Mouse (Mus musculus): ENCODE data around the gene Kcnn1. TPM values are rescaled to one million over a fixed set of nuclear protein-coding genes. Genes with fewer than 3 reads are reported as not detected.
A peak's percentile ranks its signal among the peaks of the same experiment; 100 is the strongest.

Kcnn1 gene
- polyA plus RNA-seq, 1 experiment, result 22.1 TPM

DNA sequence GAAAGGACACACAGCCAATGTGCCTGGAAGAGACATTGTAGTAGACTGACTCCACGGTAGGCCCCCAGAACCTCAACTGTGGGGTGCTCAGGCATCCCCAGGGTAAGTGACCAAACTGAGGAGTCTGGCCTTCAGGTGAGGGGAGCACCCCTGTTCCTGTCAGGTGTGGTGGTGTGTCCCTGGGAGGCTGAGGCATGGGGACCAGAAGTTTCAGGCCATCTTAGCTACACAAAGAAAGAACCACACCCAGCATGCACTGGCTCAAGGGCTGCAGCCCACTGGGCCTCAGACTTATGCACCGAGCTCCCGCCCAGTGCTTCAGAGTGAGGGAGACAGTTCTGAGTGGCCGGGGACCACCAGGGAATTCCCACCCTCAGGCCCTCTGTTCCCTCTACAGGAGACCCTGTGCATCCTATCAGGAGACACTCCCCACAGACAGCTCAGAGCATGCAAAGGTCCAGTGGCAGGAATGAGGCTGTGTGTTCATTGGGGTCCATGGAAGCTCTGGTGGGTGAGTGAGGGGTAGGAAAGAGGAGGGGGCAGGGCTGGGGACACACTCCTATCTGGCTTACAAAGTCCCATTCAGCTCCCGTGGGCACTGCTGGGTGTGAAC, 8.2 kb upstream of the Kcnn1 start:
- TF ChIP-seq POLR2A (IDR thresholded peaks at IDR 0.05; ENCODE audit: borderline replicate concordance, insufficient read depth, low read length), result no peak
- TF ChIP-seq CTCF (IDR thresholded peaks at IDR 0.05; ENCODE audit: borderline replicate concordance, insufficient read depth, low read depth, low read length), result no peak
- 83% methylated on average over 5 of the region's 5 CpGs for WGBS

DNA sequence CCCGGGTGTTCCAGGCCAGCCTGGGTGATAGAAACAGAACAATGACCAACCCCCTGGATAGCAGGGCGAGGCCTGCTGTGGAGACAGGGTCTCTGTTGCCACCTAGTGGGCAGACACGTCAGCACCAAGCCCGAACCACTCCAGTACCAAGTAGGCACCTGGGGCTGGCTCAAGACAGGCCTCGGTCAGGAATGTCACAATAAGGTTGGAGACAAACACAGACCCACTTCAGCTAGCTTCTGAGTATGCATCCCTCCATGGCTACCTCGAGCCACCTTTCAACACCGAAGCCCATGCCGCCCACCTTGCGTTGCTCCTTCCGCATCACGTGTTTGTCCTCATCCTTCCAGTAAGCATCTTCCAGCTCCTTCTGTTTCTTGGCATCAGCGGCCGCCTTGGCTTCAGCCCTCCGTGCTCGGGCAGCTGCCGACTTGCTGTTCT, 6.6 kb upstream of the Kcnn1 start:
- Histone ChIP-seq H3K4me1 (ENCODE audit: control insufficient read depth, insufficient read depth, low read length) (peaks cover 10% of the 10 kb centered on the region), H3K27me3 (ENCODE audit: control insufficient read depth, insufficient read depth, low read length) (no peaks in the 10 kb centered on the region)
- 12% methylated on average over 16 of the region's 16 CpGs for WGBS

More for the DNA sequence above, 8.2 kb upstream of the Kcnn1 start:
- Histone ChIP-seq H3K27me3 (ENCODE audit: control insufficient read depth, insufficient read depth, low read length) (no peaks in the 10 kb centered on the region), H3K27ac (ENCODE audit: insufficient read depth, low read length) (no peak overlapping the region), H3K4me3 (replicated peaks; ENCODE audit: insufficient read depth, low read depth, low read length) (no peak overlapping the region), H3K4me1 (ENCODE audit: control insufficient read depth, insufficient read depth, low read length) (peaks cover 6% of the 10 kb centered on the region; the same call in 1 of the 2 replicates)
- no peak for DNase-seq

GRCm38 (mm10) chr8:70869199-70869571, 6.1 kb upstream of the Kcnn1 start:
- H3K4me3 ChIP-seq (replicated peaks; ENCODE audit: insufficient read depth, low read depth, low read length), result no peak overlapping the region
- DNase-seq, result no peak
- H3K27me3 ChIP-seq (ENCODE audit: control insufficient read depth, insufficient read depth, low read length), result no peaks in the 10 kb centered on the region
- no peak overlapping the region for H3K27ac ChIP-seq (ENCODE audit: insufficient read depth, low read length)
- TF ChIP-seq CTCF (IDR thresholded peaks at IDR 0.05; ENCODE audit: borderline replicate concordance, insufficient read depth, low read depth, low read length) (no peak), POLR2A (IDR thresholded peaks at IDR 0.05; ENCODE audit: borderline replicate concordance, insufficient read depth, low read length) (no peak)
- H3K4me1 ChIP-seq (ENCODE audit: control insufficient read depth, insufficient read depth, low read length), result peaks cover 11% of the 10 kb centered on the region
- 60% methylated on average over 5 of the region's 5 CpGs for WGBS

More for the DNA sequence above, 6.6 kb upstream of the Kcnn1 start:
- peak; percentile 90 for TF ChIP-seq CTCF (IDR thresholded peaks at IDR 0.05; ENCODE audit: borderline replicate concordance, insufficient read depth, low read depth, low read length)
- no peak for TF ChIP-seq POLR2A (IDR thresholded peaks at IDR 0.05; ENCODE audit: borderline replicate concordance, insufficient read depth, low read length)
- peak; percentile 67 to 72 for DNase-seq
- H3K4me3 ChIP-seq (replicated peaks; ENCODE audit: insufficient read depth, low read depth, low read length), result no peak overlapping the region
- no peak overlapping the region for H3K27ac ChIP-seq (ENCODE audit: insufficient read depth, low read length)

DNA sequence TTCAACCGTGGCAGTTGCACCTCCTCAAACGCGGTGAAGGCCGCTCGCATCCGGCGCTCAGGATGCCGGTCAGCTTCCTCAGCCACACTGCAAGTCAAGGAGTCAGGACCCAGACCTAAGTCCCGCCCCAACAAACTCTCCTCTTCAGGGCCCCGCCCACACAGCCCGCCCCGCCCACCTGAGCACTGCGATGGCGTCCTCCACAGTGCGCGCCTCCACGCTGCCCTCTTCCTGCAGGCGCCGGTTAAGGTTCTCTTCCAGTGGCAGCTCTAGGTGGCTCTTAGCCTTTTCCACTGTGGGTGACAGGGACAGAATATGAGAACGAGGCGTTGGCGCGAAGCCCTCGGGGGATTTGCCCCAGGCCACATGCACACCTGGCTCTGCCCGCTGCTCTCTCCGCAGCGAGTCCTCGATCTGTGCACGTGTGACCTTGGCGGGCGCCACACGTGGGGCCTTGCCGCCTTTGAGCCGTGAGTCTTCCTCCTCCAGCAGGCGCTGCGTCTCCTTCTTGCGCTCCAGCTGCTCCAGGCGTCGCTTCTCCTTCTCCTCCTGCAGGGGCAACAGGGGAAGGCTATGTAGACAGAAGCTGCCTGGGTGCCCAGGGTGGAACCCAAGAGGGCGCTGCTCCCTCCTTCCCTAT, 5.6 kb upstream of the Kcnn1 start:
- H3K4me3 ChIP-seq (replicated peaks; ENCODE audit: insufficient read depth, low read depth, low read length), result no peak overlapping the region
- WGBS, result 46% methylated on average over 40 of the region's 40 CpGs
- H3K27ac ChIP-seq (ENCODE audit: insufficient read depth, low read length), result no peak overlapping the region
- peaks cover 11% of the 10 kb centered on the region for H3K4me1 ChIP-seq (ENCODE audit: control insufficient read depth, insufficient read depth, low read length)
- no peak for DNase-seq
- no peaks in the 10 kb centered on the region for H3K27me3 ChIP-seq (ENCODE audit: control insufficient read depth, insufficient read depth, low read length)
- TF ChIP-seq POLR2A (IDR thresholded peaks at IDR 0.05; ENCODE audit: borderline replicate concordance, insufficient read depth, low read length) (no peak), CTCF (IDR thresholded peaks at IDR 0.05; ENCODE audit: borderline replicate concordance, insufficient read depth, low read depth, low read length) (no peak)

GRCm38 (mm10) chr8:70866566-70866965, 3.5 kb upstream of the Kcnn1 start:
- no peak for DNase-seq
- no peak overlapping the region for H3K27ac ChIP-seq (ENCODE audit: insufficient read depth, low read length)
- WGBS, result 87% methylated on average over 7 of the region's 7 CpGs
- H3K4me1 ChIP-seq (ENCODE audit: control insufficient read depth, insufficient read depth, low read length), result peaks cover 18% of the 10 kb centered on the region
- peaks cover 1% of the 10 kb centered on the region; the same call in 1 of the 2 replicates for H3K27me3 ChIP-seq (ENCODE audit: control insufficient read depth, insufficient read depth, low read length)
- no peak overlapping the region for H3K4me3 ChIP-seq (replicated peaks; ENCODE audit: insufficient read depth, low read depth, low read length)
- TF ChIP-seq CTCF (IDR thresholded peaks at IDR 0.05; ENCODE audit: borderline replicate concordance, insufficient read depth, low read depth, low read length) (no peak), POLR2A (IDR thresholded peaks at IDR 0.05; ENCODE audit: borderline replicate concordance, insufficient read depth, low read length) (no peak)

- H3K27me3 ChIP-seq (ENCODE audit: control insufficient read depth, insufficient read depth, low read length), result peaks cover 1% of the 10 kb centered on the region; the same call in 1 of the 2 replicates
- WGBS, result 8% methylated on average over 12 of the region's 12 CpGs
- peaks cover 18% of the 10 kb centered on the region for H3K4me1 ChIP-seq (ENCODE audit: control insufficient read depth, insufficient read depth, low read length)
- no peak for DNase-seq
- peak overlapping the region; percentile 71 for H3K4me3 ChIP-seq (replicated peaks; ENCODE audit: insufficient read depth, low read depth, low read length)
- TF ChIP-seq CTCF (IDR thresholded peaks at IDR 0.05; ENCODE audit: borderline replicate concordance, insufficient read depth, low read depth, low read length) (no peak), POLR2A (IDR thresholded peaks at IDR 0.05; ENCODE audit: borderline replicate concordance, insufficient read depth, low read length) (no peak)
- H3K27ac ChIP-seq (ENCODE audit: insufficient read depth, low read length), result no peak overlapping the region
Measured at GRCm38 (mm10) chr8:70866001-70866520, 3.0 kb upstream of the Kcnn1 start.

DNA sequence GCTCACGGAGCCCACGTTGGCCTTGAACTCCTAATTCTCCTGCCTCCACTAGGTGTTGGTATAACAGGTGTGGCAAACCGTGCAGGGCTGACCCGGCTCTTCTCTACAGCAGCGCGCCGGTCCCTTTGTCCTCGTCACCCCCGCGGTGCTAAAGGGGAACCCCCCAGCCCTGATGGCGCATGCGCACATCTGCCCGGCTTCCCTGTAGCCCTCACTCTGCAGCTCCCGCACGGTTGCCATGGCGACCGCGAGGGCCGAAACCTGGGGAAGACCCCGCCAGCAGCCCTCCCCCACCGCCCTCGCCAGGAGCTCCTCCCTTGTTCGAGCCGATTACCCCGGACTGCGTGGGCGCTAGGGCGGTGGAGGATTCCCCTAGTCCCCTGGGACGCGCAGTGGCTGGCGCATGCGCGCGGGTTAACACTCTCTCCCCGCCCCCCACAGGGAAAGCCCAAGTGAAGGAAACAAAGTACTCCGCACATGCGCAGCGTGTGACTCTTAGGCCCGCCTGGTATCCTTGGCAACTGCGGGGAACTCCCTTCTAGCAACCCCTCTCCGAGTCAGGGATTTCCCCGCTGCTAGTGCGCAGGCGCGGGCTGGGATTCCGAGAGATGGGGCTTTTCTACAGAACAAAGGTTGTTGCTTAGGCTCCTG, 2.4 kb upstream of the Kcnn1 start:
- WGBS, result under 1% methylated on average over 46 of the region's 46 CpGs
- Histone ChIP-seq H3K4me3 (replicated peaks; ENCODE audit: insufficient read depth, low read depth, low read length) (peak overlapping the region; percentile 71), H3K4me1 (ENCODE audit: control insufficient read depth, insufficient read depth, low read length) (peaks cover 18% of the 10 kb centered on the region), H3K27me3 (ENCODE audit: control insufficient read depth, insufficient read depth, low read length) (peaks cover 1% of the 10 kb centered on the region; the same call in 1 of the 2 replicates), H3K27ac (ENCODE audit: insufficient read depth, low read length) (peak overlapping the region; percentile 41)
- peak; percentile 99 for DNase-seq
- TF ChIP-seq POLR2A (IDR thresholded peaks at IDR 0.05; ENCODE audit: borderline replicate concordance, insufficient read depth, low read length) (peak; percentile 38; the same call in 1 of the 2 replicates), CTCF (IDR thresholded peaks at IDR 0.05; ENCODE audit: borderline replicate concordance, insufficient read depth, low read depth, low read length) (no peak)

All from cerebellum, adult 2 months (tissue).